ENCODE assay signal across 8 mouse cellular contexts in the genomic region with DNA sequence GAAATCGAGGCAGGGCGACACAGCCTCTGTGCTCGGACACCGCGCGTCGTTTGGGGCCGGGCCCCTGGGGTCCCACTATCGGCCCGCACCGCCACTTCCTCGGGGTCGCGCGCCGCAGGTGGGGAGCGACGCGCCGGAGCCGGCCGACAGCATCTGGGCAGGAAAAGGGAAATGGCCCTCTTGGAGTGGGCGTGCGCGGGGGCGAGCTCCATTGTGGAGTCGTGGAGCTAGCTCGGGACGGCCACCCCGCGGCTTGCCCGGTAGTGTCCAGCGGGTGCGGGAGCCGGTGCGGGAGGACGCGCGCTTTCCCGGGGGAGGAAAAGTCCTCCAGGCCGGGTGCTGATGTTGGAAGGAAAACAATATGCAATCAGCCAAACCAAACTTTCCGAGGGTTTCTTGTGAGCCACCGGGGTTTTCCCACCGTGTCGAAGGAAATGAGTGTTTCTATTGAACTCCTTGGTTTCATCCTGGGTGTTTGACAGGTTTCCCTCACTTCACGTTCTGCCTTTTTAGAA. TPM values are rescaled to one million over a fixed set of nuclear protein-coding genes. Genes with fewer than 3 reads are reported as not detected.
DNase-seq lines count a peak whose midpoint lies in the region; ATAC-seq and TF ChIP-seq lines count a peak whose summit lies in the region.

No protein-coding gene starts in this region.

- H3K36me3 ChIP-seq in heart, embryonic 10.5 days, result no peaks in the 10 kb centered on the region
- no peaks in the 10 kb centered on the region for H3K36me3 ChIP-seq in kidney, embryonic 16.5 days (ENCODE audit: insufficient read depth, low read length)
- H3K36me3 ChIP-seq in liver, postnatal 0 days (replicated peaks; ENCODE audit: insufficient read depth, low read length), result no peaks in the 10 kb centered on the region
- no peaks in the 10 kb centered on the region for H3K36me3 ChIP-seq in neural tube, embryonic 15.5 days

- no peak for TF ChIP-seq EP300 in liver, postnatal 0 days (IDR thresholded peaks at IDR 0.05; ENCODE audit: low read depth)

- peak overlapping the region; percentile 89 for H3K9ac ChIP-seq in kidney, embryonic 16.5 days (replicated peaks; ENCODE audit: low read length)
- H3K9ac ChIP-seq in liver, postnatal 0 days (replicated peaks), result peak overlapping the region; percentile 94
- H3K9ac ChIP-seq in neural tube, embryonic 15.5 days (replicated peaks), result peak overlapping the region; percentile 89

- H3K4me2 ChIP-seq in kidney, embryonic 16.5 days (replicated peaks; ENCODE audit: low read depth, low read length), result peak overlapping the region; percentile 75
- H3K4me2 ChIP-seq in liver, postnatal 0 days (ENCODE audit: low read depth, low read length), result peak overlapping the region; percentile 83
- peak overlapping the region; percentile 66 for H3K4me2 ChIP-seq in neural tube, embryonic 15.5 days

- H3K27me3 ChIP-seq in heart, embryonic 10.5 days (ENCODE audit: insufficient read depth, poor library complexity, severe bottlenecking), result no peaks in the 10 kb centered on the region
- no peaks in the 10 kb centered on the region for H3K27me3 ChIP-seq in kidney, embryonic 16.5 days (ENCODE audit: insufficient read depth, low read length)
- H3K27me3 ChIP-seq in liver, postnatal 0 days (ENCODE audit: insufficient read depth, low read length), result no peaks in the 10 kb centered on the region
- no peaks in the 10 kb centered on the region for H3K27me3 ChIP-seq in neural tube, embryonic 15.5 days (replicated peaks)

- H3K4me3 ChIP-seq in heart, embryonic 10.5 days, result peak overlapping the region; percentile 96
- H3K4me3 ChIP-seq in kidney, embryonic 16.5 days (ENCODE audit: low read length), result peak overlapping the region; percentile 92
- H3K4me3 ChIP-seq in liver, postnatal 0 days (ENCODE audit: low read depth, low read length), result peak overlapping the region; percentile 97
- H3K4me3 ChIP-seq in neural tube, embryonic 15.5 days (replicated peaks), result peak overlapping the region; percentile 97

- 0 out of 2 replicates have a peak, but pooled peaks have one; percentile 10 for TF ChIP-seq CTCF in liver, postnatal 0 days (IDR thresholded peaks at IDR 0.05; ENCODE audit: low read depth)

- peaks cover 26% of the 10 kb centered on the region for H3K4me1 ChIP-seq in heart, embryonic 10.5 days
- peaks cover 10% of the 10 kb centered on the region; the same call in 1 of the 2 replicates for H3K4me1 ChIP-seq in kidney, embryonic 16.5 days (ENCODE audit: insufficient read depth, low read length)
- H3K4me1 ChIP-seq in liver, postnatal 0 days (ENCODE audit: insufficient read depth), result peaks cover 4% of the 10 kb centered on the region
- peaks cover 14% of the 10 kb centered on the region for H3K4me1 ChIP-seq in neural tube, embryonic 15.5 days

- peak; percentile 16 for DNase-seq in 416B (ENCODE audit: low read depth)
- peak; percentile 72 for DNase-seq in Muller cell, postnatal 12 days (ENCODE audit: inconsistent ontology term)
- peak; percentile 51 for DNase-seq in embryo, embryonic 10.5 days (ENCODE audit: low spot score)
- peak; percentile 86 for DNase-seq in heart, embryonic 10.5 days (ENCODE audit: low spot score)
- peak; percentile 65 for DNase-seq in liver, postnatal 0 days
- DNase-seq in thymus, postnatal 36 days, result peak; percentile 65 to 77

- H3K9me3 ChIP-seq in heart, embryonic 10.5 days, result no peaks in the 10 kb centered on the region
- no peaks in the 10 kb centered on the region for H3K9me3 ChIP-seq in kidney, embryonic 16.5 days (ENCODE audit: low read length)
- H3K9me3 ChIP-seq in liver, postnatal 0 days (ENCODE audit: low read length), result no peaks in the 10 kb centered on the region
- H3K9me3 ChIP-seq in neural tube, embryonic 15.5 days (replicated peaks), result no peaks in the 10 kb centered on the region

- H3K27ac ChIP-seq in heart, embryonic 10.5 days, result peak overlapping the region; percentile 96
- peak overlapping the region; percentile 91 for H3K27ac ChIP-seq in kidney, embryonic 16.5 days (ENCODE audit: low read length)
- peak overlapping the region; percentile 72 for H3K27ac ChIP-seq in liver, postnatal 0 days (ENCODE audit: low read depth)
- peak overlapping the region; percentile 92 for H3K27ac ChIP-seq in neural tube, embryonic 15.5 days (replicated peaks)

- peak; percentile 79 for ATAC-seq in kidney, embryonic 16.5 days (ENCODE audit: low FRiP score, low TSS enrichment)
- ATAC-seq in liver, postnatal 0 days, result peak; percentile 51
- ATAC-seq in neural tube, embryonic 15.5 days (ENCODE audit: low FRiP score), result peak; percentile 75

- WGBS in heart, embryonic 10.5 days, result 1% methylated on average over 46 of the region's 46 CpGs
- WGBS in kidney, embryonic 16.5 days, result under 1% methylated on average over 46 of the region's 46 CpGs
- under 1% methylated on average over 43 of the region's 46 CpGs for WGBS in liver, postnatal 0 days (ENCODE audit: insufficient replicate concordance)
- under 1% methylated on average over 44 of the region's 46 CpGs for WGBS in neural tube, embryonic 15.5 days

RNA-seq across cellular contexts. Expression of a gene that starts 0.5 kb away (rescaled TPM):
- 56.0 and 66.9 TPM in 2 replicates for polyA plus RNA-seq in heart, embryonic 10.5 days (2016; fragmentation: Nextera tagmentation; extraction: Ambion mirVana)
- polyA plus RNA-seq in kidney, embryonic 16.5 days (2015; fragmentation: Nextera tagmentation; extraction: Ambion mirVana), result 70.9 and 78.0 TPM in 2 replicates
- polyA plus RNA-seq in liver, postnatal 0 days (2015; fragmentation: Nextera tagmentation; extraction: Ambion mirVana), result 6.0 and 8.5 TPM in 2 replicates
- polyA plus RNA-seq in neural tube, embryonic 15.5 days (2015; fragmentation: Nextera tagmentation; extraction: Ambion mirVana), result 92.6 and 102 TPM in 2 replicates

RNA-seq across cellular contexts. Expression of a gene that starts 12.4 kb away (rescaled TPM):
- 1.3 and 1.6 TPM in 2 replicates for polyA plus RNA-seq in heart, embryonic 10.5 days (2016; fragmentation: Nextera tagmentation; extraction: Ambion mirVana)
- polyA plus RNA-seq in kidney, embryonic 16.5 days (2015; fragmentation: Nextera tagmentation; extraction: Ambion mirVana), result 7.1 and 8.6 TPM in 2 replicates
- polyA plus RNA-seq in liver, postnatal 0 days (2015; fragmentation: Nextera tagmentation; extraction: Ambion mirVana), result 0.78 and 0.92 TPM in 2 replicates
- polyA plus RNA-seq in neural tube, embryonic 15.5 days (2015; fragmentation: Nextera tagmentation; extraction: Ambion mirVana), result 1.6 and 3.0 TPM in 2 replicates

RNA-seq across cellular contexts. Expression of a gene that starts 59.6 kb away (rescaled TPM):
- polyA plus RNA-seq in heart, embryonic 10.5 days (2016; fragmentation: Nextera tagmentation; extraction: Ambion mirVana), result 3.4 and 8.6 TPM in 2 replicates
- polyA plus RNA-seq in kidney, embryonic 16.5 days (2015; fragmentation: Nextera tagmentation; extraction: Ambion mirVana), result 4.4 and 5.3 TPM in 2 replicates
- 1.5 and 3.2 TPM in 2 replicates for polyA plus RNA-seq in liver, postnatal 0 days (2015; fragmentation: Nextera tagmentation; extraction: Ambion mirVana)
- polyA plus RNA-seq in neural tube, embryonic 15.5 days (2015; fragmentation: Nextera tagmentation; extraction: Ambion mirVana), result 3.9 and 4.8 TPM in 2 replicates

Comparison
In these comparisons a context has a peak if more than half of its experiments do, and no peak if none do; other contexts are left out.
1. Peak in every context shown above with its lines: DNase-seq, ATAC-seq, H3K4me3 ChIP-seq and H3K27ac ChIP-seq.
2. DNase-seq: peak in every context shown above with its lines; median percentile 86 in heart, embryonic 10.5 days; 72 in Muller cell, postnatal 12 days; 71 in thymus, postnatal 36 days; 65 in liver, postnatal 0 days; 51 in embryo, embryonic 10.5 days; 16 in 416B.